Mouse (Mus musculus): ENCODE results near the gene Mael. TPM values are rescaled to one million over a fixed set of nuclear protein-coding genes. Genes with fewer than 3 reads are reported as not detected.

The Mael gene
- polyA plus RNA-seq, 1 experiment from 2014 or later: not detected

GRCm38 (mm10) chr1:166189821-166190220, 48.7 kb downstream of the Mael start:
- Histone ChIP-seq H3K27ac (no peak overlapping the region), H3K4me3 (no peak overlapping the region), H3K9me3 (no peaks in the 10 kb centered on the region), H3K36me3 (replicated peaks) (no peaks in the 10 kb centered on the region), H3K4me1 (0 out of 2 replicates have a peak, but pooled peaks cover 2% of the 10 kb centered on the region), H3K9ac (no peak overlapping the region), H3K4me2 (no peak overlapping the region), H3K27me3 (replicated peaks) (no peaks in the 10 kb centered on the region)
- peak; percentile 63; the same call in 1 of the 2 replicates for ATAC-seq (replicated peaks)
- WGBS: 55% methylated on average over 4 of the region's 4 CpGs

GRCm38 (mm10) chr1:166185357-166185756, 53.2 kb downstream of the Mael start:
- no peaks in the 10 kb centered on the region for H3K27me3 ChIP-seq (replicated peaks)
- 82% methylated on average over 5 of the region's 5 CpGs for WGBS
- H3K4me2 ChIP-seq: no peak overlapping the region
- no peak for ATAC-seq (replicated peaks)
- H3K27ac ChIP-seq: no peak overlapping the region
- H3K4me1 ChIP-seq: peaks cover 7% of the 10 kb centered on the region; the same call in 1 of the 2 replicates
- no peaks in the 10 kb centered on the region for H3K36me3 ChIP-seq (replicated peaks)
- H3K9ac ChIP-seq: no peak overlapping the region
- H3K4me3 ChIP-seq: no peak overlapping the region
- H3K9me3 ChIP-seq: no peaks in the 10 kb centered on the region

- Histone ChIP-seq H3K36me3 (replicated peaks) (no peaks in the 10 kb centered on the region), H3K9me3 (no peaks in the 10 kb centered on the region), H3K4me3 (no peak overlapping the region), H3K9ac (no peak overlapping the region), H3K4me2 (no peak overlapping the region), H3K27me3 (replicated peaks) (no peaks in the 10 kb centered on the region), H3K4me1 (peaks cover 7% of the 10 kb centered on the region; the same call in 1 of the 2 replicates), H3K27ac (peak overlapping the region; percentile 22; the same call in 1 of the 2 replicates)
- WGBS: 85% methylated on average over 22 of the region's 22 CpGs
- no peak for ATAC-seq (replicated peaks)
Observed at GRCm38 (mm10) chr1:166184391-166185229, 53.9 kb downstream of the Mael start.

- H3K27ac ChIP-seq: no peak overlapping the region
- 0 out of 2 replicates have a peak, but pooled peaks have one; percentile 50 for ATAC-seq (replicated peaks)
- whole genome bisulfite sequencing: 54% methylated on average over 10 of the region's 10 CpGs
Observed at GRCm38 (mm10) chr1:166182952-166183627, 55.5 kb downstream of the Mael start.

GRCm38 (mm10) chr1:166181510-166181909, 57.0 kb downstream of the Mael start:
- H3K4me1 ChIP-seq: peaks cover 7% of the 10 kb centered on the region; the same call in 1 of the 2 replicates
- ATAC-seq (replicated peaks): no peak
- no peak overlapping the region for H3K27ac ChIP-seq
- 92% methylated on average over 7 of the region's 7 CpGs for WGBS
- H3K36me3 ChIP-seq (replicated peaks): no peaks in the 10 kb centered on the region
- no peak overlapping the region for H3K9ac ChIP-seq
- H3K4me3 ChIP-seq: no peak overlapping the region
- no peaks in the 10 kb centered on the region for H3K27me3 ChIP-seq (replicated peaks)
- no peak overlapping the region for H3K4me2 ChIP-seq
- no peaks in the 10 kb centered on the region for H3K9me3 ChIP-seq

More at GRCm38 (mm10) chr1:166182952-166183627, 55.5 kb downstream of the Mael start:
- Histone ChIP-seq H3K4me2 (no peak overlapping the region), H3K36me3 (replicated peaks) (no peaks in the 10 kb centered on the region), H3K4me1 (peaks cover 7% of the 10 kb centered on the region; the same call in 1 of the 2 replicates), H3K27me3 (replicated peaks) (no peaks in the 10 kb centered on the region), H3K4me3 (no peak overlapping the region), H3K9ac (no peak overlapping the region), H3K9me3 (no peaks in the 10 kb centered on the region)

GRCm38 (mm10) chr1:166173621-166174020, 64.9 kb downstream of the Mael start:
- no peaks in the 10 kb centered on the region for H3K36me3 ChIP-seq (replicated peaks)
- H3K9me3 ChIP-seq: no peaks in the 10 kb centered on the region
- H3K4me2 ChIP-seq: no peak overlapping the region
- H3K9ac ChIP-seq: no peak overlapping the region
- H3K4me3 ChIP-seq: no peak overlapping the region
- no peak overlapping the region for H3K27ac ChIP-seq
- H3K27me3 ChIP-seq (replicated peaks): no peaks in the 10 kb centered on the region
- 77% methylated on average over 9 of the region's 9 CpGs for whole genome bisulfite sequencing
- H3K4me1 ChIP-seq: no peaks in the 10 kb centered on the region
- no peak for ATAC-seq (replicated peaks)

GRCm38 (mm10) chr1:166172992-166173391, 65.6 kb downstream of the Mael start:
- 81% methylated on average over 3 of the region's 3 CpGs for WGBS

GRCm38 (mm10) chr1:166170852-166171251, 67.7 kb downstream of the Mael start:
- no peak for ATAC-seq (replicated peaks)
- WGBS: 95% methylated on average over 12 of the region's 12 CpGs
- no peaks in the 10 kb centered on the region for H3K36me3 ChIP-seq (replicated peaks)

More at GRCm38 (mm10) chr1:166172992-166173391, 65.6 kb downstream of the Mael start:
- no peak overlapping the region for H3K4me3 ChIP-seq
- no peaks in the 10 kb centered on the region for H3K36me3 ChIP-seq (replicated peaks)
- no peak overlapping the region for H3K27ac ChIP-seq
- no peaks in the 10 kb centered on the region for H3K27me3 ChIP-seq (replicated peaks)
- no peak for ATAC-seq (replicated peaks)
- no peak overlapping the region for H3K4me2 ChIP-seq
- no peaks in the 10 kb centered on the region for H3K4me1 ChIP-seq
- no peaks in the 10 kb centered on the region for H3K9me3 ChIP-seq
- H3K9ac ChIP-seq: no peak overlapping the region

GRCm38 (mm10) chr1:166169713-166170112, 68.8 kb downstream of the Mael start:
- Histone ChIP-seq H3K4me1 (no peaks in the 10 kb centered on the region), H3K9me3 (no peaks in the 10 kb centered on the region), H3K36me3 (replicated peaks) (no peaks in the 10 kb centered on the region), H3K27me3 (replicated peaks) (no peaks in the 10 kb centered on the region), H3K4me2 (no peak overlapping the region), H3K9ac (no peak overlapping the region), H3K4me3 (no peak overlapping the region), H3K27ac (no peak overlapping the region)
- WGBS: 94% methylated on average over 7 of the region's 7 CpGs
- ATAC-seq (replicated peaks): no peak

More at GRCm38 (mm10) chr1:166170852-166171251, 67.7 kb downstream of the Mael start:
- H3K27me3 ChIP-seq (replicated peaks): no peaks in the 10 kb centered on the region
- no peak overlapping the region for H3K4me3 ChIP-seq
- no peak overlapping the region for H3K27ac ChIP-seq
- no peak overlapping the region for H3K4me2 ChIP-seq
- H3K9ac ChIP-seq: no peak overlapping the region
- H3K9me3 ChIP-seq: no peaks in the 10 kb centered on the region
- H3K4me1 ChIP-seq: no peaks in the 10 kb centered on the region

- WGBS: 97% methylated on average over 7 of the region's 7 CpGs
- no peaks in the 10 kb centered on the region for H3K27me3 ChIP-seq (replicated peaks)
- no peak for ATAC-seq (replicated peaks)
- H3K9ac ChIP-seq: no peak overlapping the region
- no peak overlapping the region for H3K4me3 ChIP-seq
- H3K27ac ChIP-seq: no peak overlapping the region
- H3K9me3 ChIP-seq: no peaks in the 10 kb centered on the region
- no peak overlapping the region for H3K4me2 ChIP-seq
- no peaks in the 10 kb centered on the region for H3K4me1 ChIP-seq
- H3K36me3 ChIP-seq (replicated peaks): no peaks in the 10 kb centered on the region
Observed at GRCm38 (mm10) chr1:166168017-166168416, 70.5 kb downstream of the Mael start.

- Histone ChIP-seq H3K27me3 (replicated peaks) (no peaks in the 10 kb centered on the region), H3K4me3 (no peak overlapping the region), H3K4me1 (no peaks in the 10 kb centered on the region), H3K9me3 (no peaks in the 10 kb centered on the region), H3K9ac (no peak overlapping the region), H3K4me2 (no peak overlapping the region), H3K36me3 (replicated peaks) (no peaks in the 10 kb centered on the region), H3K27ac (no peak overlapping the region)
- no peak for ATAC-seq (replicated peaks)
- 71% methylated on average over 4 of the region's 4 CpGs for WGBS
Observed at GRCm38 (mm10) chr1:166167405-166167804, 71.1 kb downstream of the Mael start.

GRCm38 (mm10) chr1:166165159-166165558, 73.4 kb downstream of the Mael start:
- WGBS: 94% methylated on average over 9 of the region's 9 CpGs
- Histone ChIP-seq H3K9ac (no peak overlapping the region), H3K4me2 (no peak overlapping the region), H3K9me3 (no peaks in the 10 kb centered on the region), H3K27ac (no peak overlapping the region), H3K4me3 (no peak overlapping the region), H3K27me3 (replicated peaks) (0 out of 2 replicates have a peak, but pooled peaks cover 2% of the 10 kb centered on the region), H3K4me1 (no peaks in the 10 kb centered on the region), H3K36me3 (replicated peaks) (no peaks in the 10 kb centered on the region)
- no peak for ATAC-seq (replicated peaks)
